12 mouse cellular contexts compared by ENCODE assay signal in the genomic region with DNA sequence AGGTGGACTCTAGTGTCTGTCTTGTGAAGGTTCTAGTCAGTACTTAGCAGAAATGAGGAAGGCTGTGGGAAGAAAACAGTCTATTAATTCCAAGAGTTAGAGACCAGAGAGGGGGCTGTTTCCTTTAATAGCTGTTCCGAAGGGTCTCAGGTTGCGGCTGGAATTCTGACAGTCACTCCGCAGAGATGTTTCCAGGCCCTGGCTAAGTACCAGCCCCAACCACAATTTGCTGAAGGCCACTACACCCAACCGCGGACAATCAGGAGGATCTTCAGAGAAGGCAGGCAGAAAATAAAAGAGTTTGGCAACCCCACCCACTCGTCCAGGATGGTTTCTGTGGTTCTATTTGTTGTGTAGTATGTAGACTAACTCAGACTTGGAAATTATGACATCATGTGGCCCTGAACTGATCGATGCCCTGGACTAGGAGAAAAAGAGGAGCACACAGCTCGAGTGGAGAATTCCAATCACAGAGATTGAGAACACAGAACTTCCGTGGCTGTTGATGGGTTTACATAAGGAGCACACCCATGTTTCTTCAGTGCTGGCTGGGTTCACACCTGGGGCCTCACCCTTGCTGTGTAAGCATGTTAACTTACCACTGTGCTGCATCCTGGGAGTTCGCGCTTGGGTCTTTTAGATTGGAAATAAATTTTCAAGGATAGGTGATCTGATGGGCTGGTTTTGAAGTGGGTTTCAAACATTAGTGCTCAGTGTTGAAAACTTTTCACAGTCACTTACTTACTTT. TPM values are rescaled to one million over a fixed set of nuclear protein-coding genes. Genes with fewer than 3 reads are reported as not detected.
DNase-seq lines count a peak whose midpoint lies in the region; ATAC-seq lines count a peak whose summit lies in the region.
"Had no signal": no experiment of that assay in that cellular context is flagged by ENCODE, and none has a peak within 500 bp of the region (broad histone marks: within the 10 kb centered on the region; RNA-seq: fewer than 3 reads in every experiment).

No protein-coding gene starts in this region.

- no peaks in the 10 kb centered on the region for H3K9me3 ChIP-seq in heart, embryonic 12.5 days (replicated peaks)
- H3K9me3 ChIP-seq in limb, embryonic 15.5 days: no peaks in the 10 kb centered on the region
- H3K9me3 ChIP-seq: hindbrain, embryonic 15.5 days had no signal

- peaks cover 2% of the 10 kb centered on the region for H3K36me3 ChIP-seq in heart, embryonic 12.5 days
- H3K36me3 ChIP-seq in limb, embryonic 15.5 days: no peaks in the 10 kb centered on the region
- H3K36me3 ChIP-seq: hindbrain, embryonic 15.5 days had no signal

- H3K4me2 ChIP-seq in heart, embryonic 12.5 days: peak overlapping the region; percentile 76
- H3K4me2 ChIP-seq in limb, embryonic 15.5 days: no peak overlapping the region

- H3K27me3 ChIP-seq in heart, embryonic 12.5 days (replicated peaks): no peaks in the 10 kb centered on the region
- no peaks in the 10 kb centered on the region for H3K27me3 ChIP-seq in limb, embryonic 15.5 days
- H3K27me3 ChIP-seq: hindbrain, embryonic 15.5 days had no signal

- 42% methylated on average over 11 of the region's 11 CpGs for WGBS in heart, embryonic 12.5 days
- WGBS in limb, embryonic 15.5 days: 51% methylated on average over 11 of the region's 11 CpGs

- DNase-seq in adrenal gland, adult (ENCODE audit: inconsistent age in 2 of 2, low spot score in 1 of 2): peak; percentile 34 to 76
- no peak for DNase-seq in adrenal gland, postnatal 14 days
- DNase-seq in heart, adult 9 months (ENCODE audit: low spot score in 2 of 2): no peak
- peak; percentile 45 for DNase-seq in gastrocnemius, postnatal 14 days
- DNase-seq in ovary, postnatal 10 days (ENCODE audit: low spot score): no peak
- DNase-seq: cerebellum, postnatal 25 days; liver, postnatal 0 days had no signal

- peaks cover 38% of the 10 kb centered on the region for H3K4me1 ChIP-seq in heart, embryonic 12.5 days (replicated peaks)
- H3K4me1 ChIP-seq in limb, embryonic 15.5 days: peaks cover 16% of the 10 kb centered on the region

- intact Hi-C loops in gastrocnemius, postnatal 14 days (cut with DNase I; ENCODE audit: low total_unique reads): no loop called here

- no peak for ATAC-seq in heart, embryonic 12.5 days (ENCODE audit: insufficient number of reproducible peaks, low FRiP score)
- no peak for ATAC-seq in limb, embryonic 15.5 days (ENCODE audit: insufficient number of reproducible peaks, low FRiP score, low TSS enrichment, low read depth)
- ATAC-seq in monocyte, adult 5-6 weeks (replicated peaks; ENCODE audit: insufficient number of reproducible peaks, low FRiP score, low TSS enrichment, poor library complexity, severe bottlenecking): no peak
- ATAC-seq: liver, postnatal 0 days had no signal

- peak overlapping the region; percentile 86 for H3K9ac ChIP-seq in heart, embryonic 12.5 days
- no peak overlapping the region for H3K9ac ChIP-seq in limb, embryonic 15.5 days
- H3K9ac ChIP-seq: hindbrain, embryonic 15.5 days; liver, postnatal 0 days had no signal

- H3K27ac ChIP-seq in heart, embryonic 12.5 days (ENCODE audit: poor library complexity, severe bottlenecking): peak overlapping the region; percentile 97
- peak overlapping the region; percentile 27; the same call in 1 of the 2 replicates for H3K27ac ChIP-seq in limb, embryonic 15.5 days
- H3K27ac ChIP-seq: hindbrain, embryonic 15.5 days had no signal

- H3K4me3 ChIP-seq in heart, embryonic 12.5 days: peak overlapping the region; percentile 52
- H3K4me3 ChIP-seq in limb, embryonic 15.5 days: no peak overlapping the region
- H3K4me3 ChIP-seq: hindbrain, embryonic 15.5 days had no signal

RNA-seq across cellular contexts. Expression of a gene that starts 1.4 kb away (rescaled TPM):
- 7.9 and 9.9 TPM in 2 replicates for total RNA-seq in adrenal gland, postnatal 14 days (2021)
- polyA plus RNA-seq in heart, embryonic 12.5 days (2016; fragmentation: Nextera tagmentation; extraction: Ambion mirVana): 626 and 648 TPM in 2 replicates
- 1,000 to 10,000 TPM in 1 of 2 experiments, 100 to 1,000 TPM in 1; 977 to 1,012 TPM for total RNA-seq in gastrocnemius, postnatal 14 days (2021)
- polyA plus RNA-seq in limb, embryonic 15.5 days (2015; fragmentation: Nextera tagmentation; extraction: Ambion mirVana): 13.6 and 41.0 TPM in 2 replicates
- total RNA-seq in monocyte, adult 5-6 weeks (2017): not detected in 3 replicates
- polyA plus RNA-seq: liver, postnatal 0 days had no signal

RNA-seq across cellular contexts. Expression of a gene that starts 9.6 kb away (rescaled TPM):
- 0.85 and 2.5 TPM in 2 replicates for total RNA-seq in adrenal gland, postnatal 14 days (2021)
- 1.5 and 2.1 TPM in 2 replicates for polyA plus RNA-seq in heart, embryonic 12.5 days (2016; fragmentation: Nextera tagmentation; extraction: Ambion mirVana)
- total RNA-seq in gastrocnemius, postnatal 14 days (2021): 1 to 10 TPM in 1 of 2 experiments, under 1 TPM in 1; 0.84 to 1.0 TPM
- 1.2 and 1.6 TPM in 2 replicates for polyA plus RNA-seq in limb, embryonic 15.5 days (2015; fragmentation: Nextera tagmentation; extraction: Ambion mirVana)
- not detected in 3 replicates for total RNA-seq in monocyte, adult 5-6 weeks (2017)

RNA-seq across cellular contexts. Expression of a gene that starts 33.9 kb away (rescaled TPM):
- 0.30 TPM in 1 of 2 replicates, not detected in the other for total RNA-seq in adrenal gland, postnatal 14 days (2021)
- polyA plus RNA-seq in heart, embryonic 12.5 days (2016; fragmentation: Nextera tagmentation; extraction: Ambion mirVana): 0.05 TPM in 1 of 2 replicates, not detected in the other
- total RNA-seq in gastrocnemius, postnatal 14 days (2021): under 1 TPM; 0.11 to 0.23 TPM
- 0.10 and 0.42 TPM in 2 replicates for polyA plus RNA-seq in limb, embryonic 15.5 days (2015; fragmentation: Nextera tagmentation; extraction: Ambion mirVana)
- 0.29 TPM in 1 of 3 replicates, not detected in the others for total RNA-seq in monocyte, adult 5-6 weeks (2017)
- total RNA-seq: megakaryocyte, adult 5-6 weeks had no signal
- polyA plus RNA-seq: liver, postnatal 0 days had no signal

RNA-seq across cellular contexts. Expression of a gene that starts 56.5 kb away (rescaled TPM):
- total RNA-seq in adrenal gland, postnatal 14 days (2021): 17.7 and 23.2 TPM in 2 replicates
- polyA plus RNA-seq in heart, embryonic 12.5 days (2016; fragmentation: Nextera tagmentation; extraction: Ambion mirVana): 83.3 and 85.8 TPM in 2 replicates
- total RNA-seq in gastrocnemius, postnatal 14 days (2021): 1 to 10 TPM; 6.5 to 7.8 TPM
- 47.2 and 49.1 TPM in 2 replicates for polyA plus RNA-seq in limb, embryonic 15.5 days (2015; fragmentation: Nextera tagmentation; extraction: Ambion mirVana)
- 6.2 to 15.9 TPM (median 8.8 TPM) in 3 replicates for total RNA-seq in monocyte, adult 5-6 weeks (2017)

Comparison
In these comparisons a context has a peak if more than half of its experiments do, and no peak if none do; other contexts are left out.
1. DNase-seq: peak in adrenal gland, adult (2 of 2) and gastrocnemius, postnatal 14 days (single experiment); none in adrenal gland, postnatal 14 days (single experiment), heart, adult 9 months (0 of 2) and ovary, postnatal 10 days (single experiment).
2. RNA of a gene that starts 1.4 kb away (total RNA-seq): 977 to 1,012 TPM in gastrocnemius, postnatal 14 days; 7.9 to 9.9 TPM in adrenal gland, postnatal 14 days and not detected in monocyte, adult 5-6 weeks; every median in the first group is over 10 times any median in the second.